Comparison of ENCODE assay signal across 22 mouse cellular contexts in the genomic region with DNA sequence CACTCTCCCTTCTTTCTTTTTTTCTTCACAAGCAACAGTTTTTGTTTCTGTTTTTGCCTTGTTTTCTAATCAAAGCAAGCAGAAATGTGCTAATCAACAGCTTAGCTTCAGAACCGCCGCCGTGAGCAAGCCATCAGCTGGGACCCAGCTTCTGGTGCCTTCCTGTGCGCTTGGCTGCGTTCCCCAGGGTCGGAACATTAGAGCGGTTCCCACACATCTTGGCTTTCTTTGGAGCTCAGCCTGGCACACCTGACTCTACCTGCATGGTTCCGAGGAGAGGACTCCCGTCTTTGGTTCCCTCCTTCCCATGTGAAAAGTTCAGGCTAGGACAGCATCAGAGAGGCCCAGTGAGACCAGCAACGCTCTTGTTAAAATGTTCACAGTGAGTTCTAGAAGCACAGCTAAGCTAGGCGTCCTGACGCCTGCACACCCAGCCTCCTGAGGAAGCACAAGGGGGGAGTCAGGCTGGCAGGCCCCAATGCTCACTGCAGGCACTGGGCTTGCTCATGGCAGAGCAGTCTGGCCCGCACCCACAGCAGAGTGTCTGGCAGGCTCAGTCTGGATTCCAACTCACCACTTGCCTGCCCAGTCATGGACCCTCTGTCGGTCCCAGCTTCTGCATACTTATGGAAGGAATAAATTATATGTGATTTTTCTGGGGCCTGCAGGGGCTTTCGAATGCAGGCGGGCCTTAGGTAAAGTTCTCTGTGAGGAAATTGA. TPM values are rescaled to one million over a fixed set of nuclear protein-coding genes. Genes with fewer than 3 reads are reported as not detected.
A peak's percentile ranks its signal among the peaks of the same experiment; 100 is the strongest.
DNase-seq lines count a peak whose midpoint lies in the region; ATAC-seq and TF ChIP-seq lines count a peak whose summit lies in the region.
"Had no signal": no experiment of that assay in that cellular context is flagged by ENCODE, and none has a peak within 500 bp of the region (broad histone marks: within the 10 kb centered on the region; RNA-seq: fewer than 3 reads in every experiment).

No protein-coding gene starts in this region.

- H3K4me2 ChIP-seq in forebrain, postnatal 0 days (ENCODE audit: low read depth), result no peak overlapping the region
- H3K4me2 ChIP-seq in forebrain, embryonic 12.5 days, result no peak overlapping the region
- H3K4me2 ChIP-seq in stomach, embryonic 16.5 days (ENCODE audit: low read depth, low read length), result no peak overlapping the region
- H3K4me2 ChIP-seq: forebrain, embryonic 15.5 days had no signal

- no peak for TF ChIP-seq CTCF in forebrain, postnatal 0 days (IDR thresholded peaks at IDR 0.05; ENCODE audit: low read depth)

- no peaks in the 10 kb centered on the region for H3K9me3 ChIP-seq in forebrain, postnatal 0 days (ENCODE audit: low read length)
- 0 out of 2 replicates have a peak, but pooled peaks cover 5% of the 10 kb centered on the region for H3K9me3 ChIP-seq in forebrain, embryonic 12.5 days
- H3K9me3 ChIP-seq in stomach, embryonic 16.5 days (replicated peaks; ENCODE audit: control insufficient read depth, low read length), result peaks cover 5% of the 10 kb centered on the region; the same call in 1 of the 2 replicates
- H3K9me3 ChIP-seq: forebrain, embryonic 15.5 days had no signal

- WGBS in forebrain, postnatal 0 days, result 76% methylated on average over 16 of the region's 16 CpGs
- WGBS in forebrain, embryonic 12.5 days, result 92% methylated on average over 16 of the region's 16 CpGs
- WGBS in stomach, embryonic 16.5 days, result 80% methylated on average over 16 of the region's 16 CpGs

- no peak overlapping the region for H3K9ac ChIP-seq in forebrain, postnatal 0 days
- H3K9ac ChIP-seq in forebrain, embryonic 12.5 days, result no peak overlapping the region
- 0 out of 2 replicates have a peak overlapping the region, but pooled peaks have one; percentile 37 for H3K9ac ChIP-seq in stomach, embryonic 16.5 days (ENCODE audit: low read length)
- H3K9ac ChIP-seq: forebrain, embryonic 15.5 days had no signal

- 0 out of 2 replicates have a peak overlapping the region, but pooled peaks have one; percentile 29 for H3K27ac ChIP-seq in forebrain, postnatal 0 days (ENCODE audit: low read depth, low read length)
- H3K27ac ChIP-seq in forebrain, embryonic 12.5 days, result no peak overlapping the region
- H3K27ac ChIP-seq in stomach, embryonic 16.5 days (ENCODE audit: low read length), result peak overlapping the region; percentile 91
- H3K27ac ChIP-seq: forebrain, embryonic 15.5 days had no signal

- no peaks in the 10 kb centered on the region for H3K27me3 ChIP-seq in forebrain, postnatal 0 days (ENCODE audit: insufficient read depth, low read length)
- H3K27me3 ChIP-seq in forebrain, embryonic 12.5 days, result no peaks in the 10 kb centered on the region
- no peaks in the 10 kb centered on the region for H3K27me3 ChIP-seq in stomach, embryonic 16.5 days (ENCODE audit: control insufficient read depth, insufficient read depth, low read length)
- H3K27me3 ChIP-seq: forebrain, embryonic 15.5 days had no signal

- no peaks in the 10 kb centered on the region for H3K36me3 ChIP-seq in forebrain, postnatal 0 days (ENCODE audit: insufficient read depth)
- H3K36me3 ChIP-seq in forebrain, embryonic 12.5 days (replicated peaks), result no peaks in the 10 kb centered on the region
- H3K36me3 ChIP-seq in stomach, embryonic 16.5 days (ENCODE audit: control insufficient read depth, insufficient read depth, low read length), result no peaks in the 10 kb centered on the region
- H3K36me3 ChIP-seq: forebrain, embryonic 15.5 days had no signal

- DNase-seq in forebrain, postnatal 0 days, result peak; percentile 34
- peak; percentile 34 to 38 for DNase-seq in right cerebral cortex, postnatal 10 days (ENCODE audit: low spot score in 2 of 2)
- DNase-seq in right cerebral cortex, postnatal 36 days (ENCODE audit: low spot score in 2 of 2), result no peak
- peak; percentile 51 to 69 for DNase-seq in cerebellum, postnatal 25 days
- no peak for DNase-seq in T-cell, adult 2 months (ENCODE audit: low spot score)
- no peak for DNase-seq in urinary bladder, postnatal 10 days (ENCODE audit: low spot score)
- DNase-seq: adrenal gland, postnatal 14 days; B cell, adult 2 months; kidney, adult 2 months; kidney, postnatal 14 days; liver; lung, adult 2 months; thymus, adult 18-20 months had no signal

- no peak overlapping the region for H3K4me3 ChIP-seq in forebrain, postnatal 0 days (ENCODE audit: low read depth, low read length)
- H3K4me3 ChIP-seq in forebrain, embryonic 12.5 days (replicated peaks), result no peak overlapping the region
- H3K4me3 ChIP-seq in stomach, embryonic 16.5 days (replicated peaks; ENCODE audit: low read length), result no peak overlapping the region
- H3K4me3 ChIP-seq: forebrain, embryonic 15.5 days; megakaryocyte, embryonic 14.5 days had no signal

- H3K4me1 ChIP-seq in forebrain, postnatal 0 days (ENCODE audit: insufficient read depth), result no peaks in the 10 kb centered on the region
- no peaks in the 10 kb centered on the region for H3K4me1 ChIP-seq in forebrain, embryonic 12.5 days
- H3K4me1 ChIP-seq in stomach, embryonic 16.5 days (ENCODE audit: control insufficient read depth, insufficient read depth, low read length), result peaks cover 4% of the 10 kb centered on the region; the same call in 1 of the 2 replicates
- H3K4me1 ChIP-seq: forebrain, embryonic 15.5 days; megakaryocyte, embryonic 14.5 days had no signal

- ATAC-seq in forebrain, postnatal 0 days, result peak; percentile 82
- ATAC-seq in forebrain, embryonic 12.5 days (ENCODE audit: low FRiP score), result no peak
- no peak for ATAC-seq in stomach, embryonic 16.5 days (ENCODE audit: insufficient read depth, low FRiP score)
- ATAC-seq: forebrain, embryonic 15.5 days had no signal

RNA-seq across cellular contexts. Expression of a gene that starts 42.2 kb away (rescaled TPM):
- not detected in 2 replicates for total RNA-seq in forebrain, postnatal 0 days (2014; rRNA removed)
- polyA plus RNA-seq in forebrain, postnatal 0 days (2015; fragmentation: Nextera tagmentation; extraction: Ambion mirVana), result not detected in 2 replicates
- polyA plus RNA-seq in forebrain, embryonic 12.5 days (2016; fragmentation: Nextera tagmentation; extraction: Ambion mirVana), result not detected in 2 replicates
- polyA plus RNA-seq in stomach, embryonic 16.5 days (2015; fragmentation: Nextera tagmentation; extraction: Ambion mirVana), result not detected in 2 replicates
- total RNA-seq: adrenal gland, postnatal 14 days; gastrocnemius, adult 18-20 months; hematopoietic stem cell, adult 5-6 weeks had no signal
- polyA plus RNA-seq: forebrain, embryonic 15.5 days; gonadal fat pad, adult 2 months; heart, embryonic 14.5 days; kidney, adult 2 months; lung, adult 2 months; neural tube, embryonic 11.5 days had no signal

RNA-seq across cellular contexts. Expression of a gene that starts 57.6 kb away (rescaled TPM):
- total RNA-seq in forebrain, postnatal 0 days (2014; rRNA removed), result 45.6 and 55.8 TPM in 2 replicates
- polyA plus RNA-seq in forebrain, postnatal 0 days (2015; fragmentation: Nextera tagmentation; extraction: Ambion mirVana), result 135 TPM in 2 replicates
- 227 and 231 TPM in 2 replicates for polyA plus RNA-seq in forebrain, embryonic 12.5 days (2016; fragmentation: Nextera tagmentation; extraction: Ambion mirVana)
- polyA plus RNA-seq in stomach, embryonic 16.5 days (2015; fragmentation: Nextera tagmentation; extraction: Ambion mirVana), result 126 and 143 TPM in 2 replicates

Comparison
In these comparisons a context has a peak if more than half of its experiments do, and no peak if none do; other contexts are left out.
1. DNase-seq: peak in forebrain, postnatal 0 days (single experiment), right cerebral cortex, postnatal 10 days (2 of 2) and cerebellum, postnatal 25 days (2 of 2); none in right cerebral cortex, postnatal 36 days (0 of 2), T-cell, adult 2 months (single experiment) and urinary bladder, postnatal 10 days (single experiment).